Mouse (Mus musculus) lung, postnatal 36 days (tissue): ENCODE data around the gene Napsa.

ENCODE experiments used
- DNase-seq: peaks from one replicate; pipeline ENCODE4 v3.0.0; 2022; ENCODE audit warnings: mixed read lengths

Napsa gene

GRCm38 (mm10) chr7:44572213-44572701 lies at the start of gene Napsa:
Gene Napsa (plus strand): TSS chr7:44572380.
- DNase-seq: peak; percentile 87

GRCm38 (mm10) chr7:44523056-44523455 lies 49.1 kb upstream of the Napsa start:
- no peak for DNase-seq

DNA sequence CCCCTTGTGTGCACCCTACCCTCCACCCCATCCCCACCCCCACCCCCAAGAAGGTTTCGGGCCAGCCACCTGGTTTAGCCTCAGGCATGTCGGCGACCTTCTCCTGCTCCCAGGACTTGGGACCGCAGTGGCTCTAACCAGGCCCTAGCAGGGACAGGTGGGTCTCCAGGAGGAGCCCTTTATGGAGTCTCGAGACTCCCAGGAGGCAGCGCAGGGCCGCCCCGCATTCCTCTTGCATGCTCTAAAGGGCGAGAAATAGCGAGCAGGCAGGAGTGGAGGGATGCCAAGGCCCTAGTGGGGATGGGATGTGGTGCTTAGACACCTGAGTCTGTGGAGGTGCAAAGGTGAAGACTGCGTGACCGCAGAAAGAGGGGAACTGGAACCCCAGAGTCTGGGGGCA lies 47.7 kb upstream of the Napsa start, which contains the start of gene Mybpc2:
TSS of gene Mybpc2 (minus strand) at position 155 of the 400 bp plus-strand sequence.
- DNase-seq: peak; percentile 45

DNA sequence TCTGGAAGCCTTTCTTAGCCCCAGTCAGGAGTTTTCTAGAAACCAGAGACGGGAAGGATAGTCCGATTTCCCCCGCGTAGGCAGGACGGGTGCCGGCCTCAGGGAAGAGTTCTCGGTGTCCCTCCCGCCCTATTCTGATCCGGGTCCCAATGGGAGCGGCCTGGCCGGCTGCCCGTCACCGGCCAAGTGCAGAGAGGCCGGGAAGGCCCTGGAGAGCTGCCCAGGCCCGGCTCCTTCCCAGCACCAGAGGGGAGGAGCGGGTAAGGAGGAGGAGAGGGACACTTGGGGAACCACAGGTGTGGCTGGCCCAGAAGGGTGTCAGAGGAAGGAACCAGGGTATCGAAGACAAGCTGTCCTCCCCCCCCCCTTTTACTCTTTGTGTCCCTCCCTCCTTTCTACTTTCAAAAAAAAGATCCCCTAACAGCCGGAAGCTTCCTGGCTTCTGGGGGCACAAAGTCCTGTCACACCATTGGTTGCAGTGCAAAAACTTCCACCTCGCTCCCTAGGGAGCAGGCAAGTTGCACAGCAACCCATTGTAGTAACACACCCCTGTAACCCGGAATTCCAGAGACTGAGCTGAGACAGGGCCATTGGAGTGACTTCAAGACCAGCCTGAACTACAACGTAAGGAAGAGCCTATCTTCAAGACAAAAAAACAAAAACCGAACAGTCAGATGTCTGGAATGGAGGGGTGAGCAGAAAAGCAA lies 46.9 kb upstream of the Napsa start:
- DNase-seq: peak; percentile 91

- no peak for DNase-seq
These were observed 45.6 kb upstream of the Napsa start for GRCm38 (mm10) chr7:44526414-44527154.

GRCm38 (mm10) chr7:44527483-44528398 lies 44.4 kb upstream of the Napsa start:
- DNase-seq: peak; percentile 88

- no peak for DNase-seq
These were observed 42.7 kb upstream of the Napsa start for GRCm38 (mm10) chr7:44529518-44529917.

- no peak for DNase-seq
These were observed 41.7 kb upstream of the Napsa start for GRCm38 (mm10) chr7:44530507-44530906.

- DNase-seq: no peak
These were observed 41.0 kb upstream of the Napsa start for GRCm38 (mm10) chr7:44531207-44531606.

DNA sequence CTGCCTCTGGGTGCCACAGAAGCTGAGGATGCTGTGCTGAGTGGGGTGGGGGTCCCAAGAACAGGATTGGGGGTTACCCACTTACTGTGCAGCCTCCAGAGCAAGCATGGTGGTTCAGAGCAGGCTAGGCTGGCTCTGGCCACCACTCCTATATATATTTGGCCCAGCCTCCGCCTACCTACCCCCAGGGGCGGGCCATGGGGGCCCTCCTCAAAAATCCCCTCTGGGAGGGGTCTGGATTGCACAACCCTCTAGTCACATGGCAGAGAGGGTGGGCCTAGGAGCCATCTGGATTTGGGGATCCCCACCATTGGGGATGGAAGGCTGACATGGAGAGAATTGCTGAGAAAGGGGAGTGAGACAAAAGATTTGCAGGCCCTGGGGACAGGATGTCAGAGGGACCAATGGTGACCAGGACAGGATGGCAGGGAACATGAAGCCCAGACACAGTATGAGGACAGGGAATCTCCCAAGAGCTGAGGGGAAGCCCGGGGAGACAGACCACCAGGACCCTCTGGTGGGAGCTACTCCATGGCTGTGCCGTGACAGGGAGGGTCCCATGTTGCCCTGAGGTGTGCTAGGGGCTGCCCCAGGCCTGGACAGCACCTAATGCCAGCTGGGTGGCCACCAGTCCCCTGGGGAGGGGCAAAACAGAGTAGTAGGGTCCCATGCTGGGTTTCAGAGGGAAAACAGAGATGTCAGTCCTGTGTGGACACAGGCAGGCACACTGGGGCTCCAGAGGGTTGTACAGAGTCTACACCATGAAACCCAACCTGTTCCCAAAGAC lies 40.0 kb upstream of the Napsa start, which contains the start of gene Spib:
TSS of gene Spib (minus strand) at position 126 of the 787 bp plus-strand sequence.
- no peak for DNase-seq

DNA sequence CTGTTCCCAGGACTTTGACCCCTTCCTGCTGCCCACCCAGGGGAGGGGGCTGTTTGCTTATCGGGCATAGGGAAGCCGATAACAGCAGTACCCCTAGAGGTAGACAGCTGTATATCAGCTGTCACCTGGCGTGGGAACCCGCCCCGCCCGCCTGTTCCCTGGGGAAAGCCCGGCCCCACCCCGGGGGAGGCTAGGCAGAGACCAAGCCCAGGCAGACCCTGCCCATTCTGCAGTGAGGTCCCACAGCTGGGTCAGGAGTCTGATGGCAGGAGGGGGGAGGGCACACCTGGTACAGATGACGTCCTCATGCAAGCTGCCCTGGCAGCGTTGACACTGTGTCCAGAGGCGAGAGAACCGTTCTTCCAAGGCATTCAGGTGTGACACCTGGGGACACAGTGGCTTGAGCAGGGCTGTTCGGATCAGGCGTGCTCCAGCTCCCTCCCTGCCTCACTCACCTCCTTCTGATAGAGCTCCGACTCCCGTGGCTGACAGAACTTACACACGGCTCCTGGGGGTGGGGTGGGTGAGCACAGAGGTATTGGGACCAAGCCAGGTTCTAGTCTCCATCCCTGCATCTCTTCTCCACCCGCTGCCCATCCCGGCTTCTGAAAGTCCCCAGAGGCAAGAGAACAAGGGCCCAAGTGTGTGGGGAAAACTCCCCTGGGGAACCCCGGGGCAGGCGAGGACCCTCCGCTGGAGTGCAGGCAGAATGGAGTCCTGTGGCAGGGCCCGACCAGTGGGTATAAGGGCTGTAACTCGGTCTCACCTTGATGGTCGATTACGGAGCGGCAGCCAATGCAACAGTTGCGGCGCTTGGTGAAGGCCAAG lies 39.0 kb upstream of the Napsa start:
- no peak for DNase-seq

DNA sequence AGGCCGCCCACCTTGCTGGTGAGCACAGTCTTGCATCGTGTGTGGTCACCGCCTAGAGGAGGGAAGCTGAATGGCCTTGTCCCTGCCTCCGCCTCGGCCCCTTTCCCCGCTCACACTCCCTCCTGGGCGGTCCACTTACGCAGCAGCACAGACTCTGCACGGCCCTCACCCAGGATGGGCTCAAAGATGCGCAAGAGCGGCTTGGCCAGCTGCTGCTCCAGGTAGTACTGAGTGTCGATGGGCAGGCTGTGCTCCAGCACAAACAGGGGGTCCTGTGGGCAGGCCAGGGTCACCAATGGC lies 38.5 kb upstream of the Napsa start:
- DNase-seq: no peak

DNA sequence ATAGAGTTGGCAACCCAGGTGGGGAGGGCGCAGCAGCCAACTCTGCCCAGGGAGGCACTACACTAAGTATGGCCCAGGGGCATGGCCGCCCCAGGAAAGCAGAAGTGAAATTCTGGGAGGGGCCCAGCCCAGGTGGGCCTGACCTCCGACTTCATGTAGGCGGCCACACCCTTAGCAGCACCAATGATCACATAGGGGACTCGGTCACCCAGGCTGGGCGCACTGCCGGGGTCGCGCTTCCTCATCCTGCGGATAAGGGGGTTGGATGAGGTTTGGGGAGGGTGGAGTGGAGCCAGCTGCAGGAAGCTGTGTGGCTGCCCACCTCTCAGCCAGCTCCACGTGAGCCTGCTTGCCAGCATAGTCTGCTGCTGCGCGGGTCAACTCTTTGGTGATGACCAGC lies 37.9 kb upstream of the Napsa start:
- DNase-seq: peak; percentile 49

DNA sequence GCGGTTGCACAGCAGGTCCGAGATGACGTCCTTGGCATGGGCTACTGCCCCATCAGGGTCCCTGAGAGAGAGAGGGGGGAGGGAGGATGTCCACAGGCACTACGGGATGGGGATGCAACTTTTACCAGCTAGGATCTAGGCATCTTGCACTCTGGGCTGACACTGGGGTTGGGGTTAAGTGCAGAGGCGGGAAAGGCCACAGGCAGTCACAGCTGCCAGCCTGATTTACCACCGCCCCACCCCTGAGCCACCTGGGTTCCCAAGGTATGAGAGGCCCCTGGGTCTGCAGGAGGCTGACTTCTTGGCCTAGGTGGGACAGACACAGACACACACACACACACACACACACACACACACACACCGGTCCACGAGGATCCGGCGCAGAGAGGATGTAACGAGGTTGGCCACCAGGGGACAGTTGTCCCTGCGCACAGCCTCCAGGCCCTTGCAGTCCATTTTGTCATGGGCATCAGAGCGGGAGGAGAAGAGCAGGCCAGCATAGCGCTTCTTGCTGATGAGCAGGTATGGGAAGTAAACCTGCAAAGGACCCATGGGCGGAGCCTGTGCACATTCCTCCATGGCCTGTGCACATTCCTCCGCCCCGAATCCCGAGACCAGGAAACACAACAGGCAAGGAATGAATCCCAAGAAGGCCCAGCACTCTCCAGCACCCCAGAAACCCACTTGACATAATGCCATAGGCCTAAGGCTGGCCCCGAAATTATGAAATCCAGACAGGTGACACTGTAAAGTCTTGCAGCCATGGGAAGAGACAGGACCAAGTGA lies 37.3 kb upstream of the Napsa start:
- DNase-seq: no peak

DNA sequence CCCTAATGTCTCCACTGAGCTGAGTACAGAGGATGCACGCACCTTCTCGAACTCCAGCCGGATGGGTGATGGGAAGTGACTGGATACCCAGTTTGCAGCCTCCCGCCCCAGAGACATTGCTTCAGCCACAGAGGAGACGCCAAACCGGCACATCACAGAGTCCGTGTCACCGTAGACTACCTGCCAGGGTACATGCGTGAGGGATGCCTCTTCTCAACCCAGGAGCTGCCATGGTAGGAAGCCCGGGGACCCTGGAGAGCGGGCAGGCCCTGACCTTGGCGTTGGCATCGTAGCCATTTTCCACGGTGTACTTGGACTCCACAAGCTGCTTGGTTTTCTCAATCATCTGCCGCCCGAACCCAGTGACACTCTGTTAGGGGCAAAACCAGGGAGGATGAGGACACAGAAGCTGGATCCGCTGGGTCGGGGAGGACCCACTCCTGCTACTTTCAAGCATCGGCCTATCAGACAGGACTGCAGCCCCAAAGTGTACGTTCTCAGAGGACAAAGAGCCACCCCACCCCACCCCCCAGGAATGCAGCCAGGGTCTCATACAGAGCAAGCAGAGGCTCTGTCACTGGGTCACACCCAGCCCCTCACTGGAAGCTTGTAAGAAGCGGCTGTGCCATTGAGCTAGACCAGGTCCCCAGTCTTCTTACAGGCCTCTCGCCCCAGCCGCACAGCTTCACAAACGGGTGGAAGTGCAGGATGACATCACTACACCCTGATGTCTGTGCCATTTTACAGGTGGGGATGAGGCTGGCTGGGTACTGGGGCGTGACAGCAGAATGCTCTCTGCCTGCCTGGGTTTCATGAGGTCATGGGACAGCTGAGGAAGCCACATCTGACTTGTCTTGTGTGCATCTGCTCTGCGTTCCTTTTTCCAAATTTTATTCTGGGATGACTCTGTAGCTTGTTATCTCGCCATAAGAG lies 36.3 kb upstream of the Napsa start:
- no peak for DNase-seq

DNA sequence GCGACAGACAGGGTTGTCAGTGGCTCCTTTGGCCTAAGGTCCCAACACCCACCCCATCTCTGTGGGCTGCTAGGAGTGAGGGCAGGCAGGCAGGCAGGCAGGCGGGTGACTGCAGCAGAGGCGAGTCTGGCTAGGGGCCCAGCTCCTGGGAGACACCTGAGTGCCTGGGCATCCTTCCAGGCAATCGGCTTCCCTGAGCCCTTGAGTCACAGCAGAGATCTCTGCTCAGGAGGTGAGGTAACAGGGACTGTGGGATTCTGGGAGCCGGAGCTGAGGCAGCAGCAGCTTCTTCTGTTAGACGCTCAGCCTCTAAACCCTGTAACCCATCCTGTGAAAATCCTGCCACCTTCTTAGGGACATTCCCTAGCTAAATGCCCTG lies 35.6 kb upstream of the Napsa start:
- peak; percentile 83 for DNase-seq

GRCm38 (mm10) chr7:44537009-44537408 lies 35.2 kb upstream of the Napsa start:
- DNase-seq: no peak

DNA sequence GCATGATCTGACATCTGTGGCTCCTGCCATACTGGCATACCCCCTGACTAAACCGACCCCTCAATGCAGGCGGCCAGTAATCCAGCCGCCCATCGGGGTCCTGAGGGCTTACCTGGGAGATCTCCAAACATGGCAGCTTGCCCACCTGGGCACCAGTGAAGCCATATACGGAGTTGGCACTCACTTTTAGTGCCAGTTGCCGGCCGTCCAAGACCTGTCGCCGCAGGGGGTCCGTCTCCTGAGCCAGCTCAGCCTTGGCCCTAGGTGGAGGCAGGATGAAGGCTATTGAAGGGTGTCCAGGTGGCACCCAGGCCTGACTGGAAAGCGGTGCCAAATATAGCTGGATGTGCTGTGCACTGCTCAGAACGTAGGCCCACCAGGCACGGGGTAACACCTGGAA lies 34.7 kb upstream of the Napsa start:
- DNase-seq: no peak
